Mouse (Mus musculus) right cerebral cortex, postnatal 14 days (tissue): ENCODE data around the gene Map3k20.

Source experiments
- DNase-seq: peaks from one replicate; pipeline ENCODE4 v3.0.0; 2022

The Map3k20 gene

GRCm38 (mm10) chr2:72281971-72282370 is 3.5 kb upstream of the Map3k20 start:
- DNase-seq = no peak

- DNase-seq = no peak
Measured at GRCm38 (mm10) chr2:72282733-72283132, 2.7 kb upstream of the Map3k20 start.

GRCm38 (mm10) chr2:72284689-72285088 is 748 bp upstream of the Map3k20 start:
- no peak for DNase-seq

GRCm38 (mm10) chr2:72285888-72286661 is 638 bp downstream of the Map3k20 start:
- DNase-seq = no peak

GRCm38 (mm10) chr2:72287142-72287541 is 1.7 kb downstream of the Map3k20 start:
- no peak for DNase-seq

- DNase-seq = no peak
Measured at GRCm38 (mm10) chr2:72288932-72289534, 3.6 kb downstream of the Map3k20 start.

- no peak for DNase-seq
Measured at GRCm38 (mm10) chr2:72291103-72291502, 5.7 kb downstream of the Map3k20 start.

GRCm38 (mm10) chr2:72292573-72292972 is 7.1 kb downstream of the Map3k20 start:
- no peak for DNase-seq

- no peak for DNase-seq
Measured at GRCm38 (mm10) chr2:72294994-72295393, 9.6 kb downstream of the Map3k20 start.

GRCm38 (mm10) chr2:72296984-72297715 is 11.7 kb downstream of the Map3k20 start:
- no peak for DNase-seq

- DNase-seq = no peak
Measured at GRCm38 (mm10) chr2:72297716-72298082, 12.3 kb downstream of the Map3k20 start.

- no peak for DNase-seq
Measured at GRCm38 (mm10) chr2:72298406-72298805, 13.0 kb downstream of the Map3k20 start.

- DNase-seq = no peak
Measured at GRCm38 (mm10) chr2:72301194-72301916, 15.9 kb downstream of the Map3k20 start.

- DNase-seq = no peak
Measured at GRCm38 (mm10) chr2:72305738-72306137, 20.3 kb downstream of the Map3k20 start.

GRCm38 (mm10) chr2:72308351-72308750 is 22.9 kb downstream of the Map3k20 start:
- no peak for DNase-seq

- no peak for DNase-seq
Measured at GRCm38 (mm10) chr2:72308981-72309380, 23.5 kb downstream of the Map3k20 start.

- DNase-seq = no peak
Measured at GRCm38 (mm10) chr2:72311486-72311885, 26.0 kb downstream of the Map3k20 start.

- no peak for DNase-seq
Measured at GRCm38 (mm10) chr2:72313312-72313711, 27.9 kb downstream of the Map3k20 start.

- no peak for DNase-seq
Measured at GRCm38 (mm10) chr2:72318421-72318820, 33.0 kb downstream of the Map3k20 start.

GRCm38 (mm10) chr2:72319028-72319798 is 33.8 kb downstream of the Map3k20 start:
- no peak for DNase-seq

- no peak for DNase-seq
Measured at GRCm38 (mm10) chr2:72320661-72321060, 35.2 kb downstream of the Map3k20 start.

GRCm38 (mm10) chr2:72321591-72321990 is 36.2 kb downstream of the Map3k20 start:
- DNase-seq = no peak
